Mouse (Mus musculus): ENCODE data around the gene Lrmda. TPM values are rescaled to one million over a fixed set of nuclear protein-coding genes. Genes with fewer than 3 reads are reported as not detected.

Gene Lrmda
- total and polyA plus RNA-seq, 2 experiments = 0.18 to 0.50 TPM

- WGBS = 89% methylated on average over 4 of the region's 4 CpGs
- H3K27me3 ChIP-seq (ENCODE audit: control insufficient read depth, insufficient read depth, low read length) = no peaks in the 10 kb centered on the region
- no peak overlapping the region for H3K4me3 ChIP-seq (ENCODE audit: insufficient read depth, low read depth, low read length)
- H3K36me3 ChIP-seq (ENCODE audit: control insufficient read depth, insufficient read depth, low read length) = no peaks in the 10 kb centered on the region
- H3K27ac ChIP-seq (replicated peaks; ENCODE audit: insufficient read depth, low read depth, low read length) = no peak overlapping the region
- no peaks in the 10 kb centered on the region for H3K79me2 ChIP-seq (ENCODE audit: control insufficient read depth, insufficient read depth, low read length)
- no peaks in the 10 kb centered on the region for H3K4me1 ChIP-seq (ENCODE audit: control insufficient read depth, insufficient read depth, low read length)
- no peak overlapping the region for H3K9ac ChIP-seq (ENCODE audit: low read depth, low read length)
- DNase-seq (ENCODE audit: extremely low read depth, low read depth, low spot score) = no peak
- no peak for TF ChIP-seq CTCF (IDR thresholded peaks at IDR 0.05; ENCODE audit: low read depth, low read length)
- no peak for TF ChIP-seq POLR2A (IDR thresholded peaks at IDR 0.05; ENCODE audit: extremely low read depth, insufficient read depth, low read length)
Measured at GRCm38 (mm10) chr14:22860631-22861030, 841.1 kb downstream of the Lrmda start.

- WGBS = 85% methylated on average over 7 of the region's 7 CpGs
Measured at GRCm38 (mm10) chr14:22864132-22864531, 844.6 kb downstream of the Lrmda start.

GRCm38 (mm10) chr14:22874584-22874983 lies 855.1 kb downstream of the Lrmda start:
- no peak for TF ChIP-seq POLR2A (IDR thresholded peaks at IDR 0.05; ENCODE audit: extremely low read depth, insufficient read depth, low read length)
- TF ChIP-seq CTCF (IDR thresholded peaks at IDR 0.05; ENCODE audit: low read depth, low read length) = no peak
- no peak for DNase-seq (ENCODE audit: extremely low read depth, low read depth, low spot score)
- no peaks in the 10 kb centered on the region for H3K4me1 ChIP-seq (ENCODE audit: control insufficient read depth, insufficient read depth, low read length)
- no peaks in the 10 kb centered on the region for H3K79me2 ChIP-seq (ENCODE audit: control insufficient read depth, insufficient read depth, low read length)
- no peaks in the 10 kb centered on the region for H3K36me3 ChIP-seq (ENCODE audit: control insufficient read depth, insufficient read depth, low read length)
- no peaks in the 10 kb centered on the region for H3K27me3 ChIP-seq (ENCODE audit: control insufficient read depth, insufficient read depth, low read length)
- no peak overlapping the region for H3K27ac ChIP-seq (replicated peaks; ENCODE audit: insufficient read depth, low read depth, low read length)
- WGBS = 58% methylated on average over 3 of the region's 3 CpGs
- no peak overlapping the region for H3K9ac ChIP-seq (ENCODE audit: low read depth, low read length)
- H3K4me3 ChIP-seq (ENCODE audit: insufficient read depth, low read depth, low read length) = no peak overlapping the region

More at GRCm38 (mm10) chr14:22864132-22864531, 844.6 kb downstream of the Lrmda start:
- Histone ChIP-seq H3K79me2 (ENCODE audit: control insufficient read depth, insufficient read depth, low read length) (no peaks in the 10 kb centered on the region), H3K27ac (replicated peaks; ENCODE audit: insufficient read depth, low read depth, low read length) (no peak overlapping the region), H3K27me3 (ENCODE audit: control insufficient read depth, insufficient read depth, low read length) (no peaks in the 10 kb centered on the region), H3K36me3 (ENCODE audit: control insufficient read depth, insufficient read depth, low read length) (no peaks in the 10 kb centered on the region), H3K4me1 (ENCODE audit: control insufficient read depth, insufficient read depth, low read length) (no peaks in the 10 kb centered on the region), H3K9ac (ENCODE audit: low read depth, low read length) (no peak overlapping the region), H3K4me3 (ENCODE audit: insufficient read depth, low read depth, low read length) (no peak overlapping the region)
- TF ChIP-seq CTCF (IDR thresholded peaks at IDR 0.05; ENCODE audit: low read depth, low read length) (no peak), POLR2A (IDR thresholded peaks at IDR 0.05; ENCODE audit: extremely low read depth, insufficient read depth, low read length) (no peak)
- no peak for DNase-seq (ENCODE audit: extremely low read depth, low read depth, low spot score)

DNA sequence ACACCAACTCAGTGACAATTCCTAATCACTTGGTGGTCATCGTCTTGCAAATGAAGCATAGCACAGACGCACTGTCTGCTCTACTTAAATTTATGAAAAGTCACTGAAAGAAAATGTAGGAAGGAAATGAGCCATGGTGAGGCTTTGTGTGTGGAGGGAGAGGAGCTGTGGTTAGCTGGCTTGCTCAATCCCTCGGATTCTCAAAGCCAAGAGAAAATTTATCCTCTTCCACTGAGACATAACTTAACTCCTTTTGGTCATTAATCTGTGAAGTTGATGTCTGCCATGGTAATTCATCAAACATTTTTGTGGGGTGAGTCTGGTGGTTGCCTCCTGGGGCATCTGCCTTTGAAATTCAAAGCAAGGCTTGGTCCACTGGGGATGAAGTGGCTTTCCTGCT lies 867.7 kb downstream of the Lrmda start:
- Histone ChIP-seq H3K4me1 (ENCODE audit: control insufficient read depth, insufficient read depth, low read length) (no peaks in the 10 kb centered on the region), H3K27ac (replicated peaks; ENCODE audit: insufficient read depth, low read depth, low read length) (no peak overlapping the region), H3K79me2 (ENCODE audit: control insufficient read depth, insufficient read depth, low read length) (no peaks in the 10 kb centered on the region), H3K27me3 (ENCODE audit: control insufficient read depth, insufficient read depth, low read length) (no peaks in the 10 kb centered on the region), H3K36me3 (ENCODE audit: control insufficient read depth, insufficient read depth, low read length) (no peaks in the 10 kb centered on the region), H3K4me3 (ENCODE audit: insufficient read depth, low read depth, low read length) (no peak overlapping the region), H3K9ac (ENCODE audit: low read depth, low read length) (no peak overlapping the region)
- DNase-seq (ENCODE audit: extremely low read depth, low read depth, low spot score) = no peak
- WGBS = 79% methylated on average over 3 of the region's 3 CpGs
- no peak for TF ChIP-seq CTCF (IDR thresholded peaks at IDR 0.05; ENCODE audit: low read depth, low read length)
- no peak for TF ChIP-seq POLR2A (IDR thresholded peaks at IDR 0.05; ENCODE audit: extremely low read depth, insufficient read depth, low read length)

DNA sequence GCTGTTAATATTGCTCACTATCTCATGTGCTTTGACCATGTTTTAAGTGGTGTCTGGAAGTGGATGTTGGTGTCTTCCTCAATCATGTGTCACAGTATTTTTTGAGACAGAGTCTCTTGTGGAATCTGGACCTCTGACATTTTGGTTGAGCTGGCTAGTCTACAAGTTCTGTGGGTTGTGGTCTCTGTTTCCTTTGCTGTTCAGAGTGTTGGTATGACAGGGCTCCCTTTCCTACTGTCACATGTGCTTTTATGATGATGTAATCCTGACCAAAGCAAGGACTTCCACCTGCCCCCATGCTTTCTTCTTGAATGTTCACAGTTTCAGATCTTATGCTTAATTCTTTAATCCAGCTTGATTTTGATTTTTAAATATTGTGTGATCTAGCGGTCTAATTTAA lies 879.8 kb downstream of the Lrmda start:
- Histone ChIP-seq H3K27me3 (ENCODE audit: control insufficient read depth, insufficient read depth, low read length) (no peaks in the 10 kb centered on the region), H3K79me2 (ENCODE audit: control insufficient read depth, insufficient read depth, low read length) (no peaks in the 10 kb centered on the region), H3K4me3 (ENCODE audit: insufficient read depth, low read depth, low read length) (no peak overlapping the region), H3K36me3 (ENCODE audit: control insufficient read depth, insufficient read depth, low read length) (no peaks in the 10 kb centered on the region), H3K9ac (ENCODE audit: low read depth, low read length) (no peak overlapping the region), H3K27ac (replicated peaks; ENCODE audit: insufficient read depth, low read depth, low read length) (no peak overlapping the region), H3K4me1 (ENCODE audit: control insufficient read depth, insufficient read depth, low read length) (no peaks in the 10 kb centered on the region)
- DNase-seq (ENCODE audit: extremely low read depth, low read depth, low spot score) = no peak
- no peak for TF ChIP-seq POLR2A (IDR thresholded peaks at IDR 0.05; ENCODE audit: extremely low read depth, insufficient read depth, low read length)
- TF ChIP-seq CTCF (IDR thresholded peaks at IDR 0.05; ENCODE audit: low read depth, low read length) = no peak
- WGBS = 90% methylated on average over 1 of the region's 1 CpGs

GRCm38 (mm10) chr14:22902116-22902515 lies 882.6 kb downstream of the Lrmda start:
- no peaks in the 10 kb centered on the region for H3K36me3 ChIP-seq (ENCODE audit: control insufficient read depth, insufficient read depth, low read length)
- H3K4me1 ChIP-seq (ENCODE audit: control insufficient read depth, insufficient read depth, low read length) = no peaks in the 10 kb centered on the region
- 93% methylated on average over 1 of the region's 1 CpGs for WGBS
- no peak overlapping the region for H3K27ac ChIP-seq (replicated peaks; ENCODE audit: insufficient read depth, low read depth, low read length)
- no peak overlapping the region for H3K9ac ChIP-seq (ENCODE audit: low read depth, low read length)
- no peaks in the 10 kb centered on the region for H3K79me2 ChIP-seq (ENCODE audit: control insufficient read depth, insufficient read depth, low read length)
- DNase-seq (ENCODE audit: extremely low read depth, low read depth, low spot score) = no peak
- no peaks in the 10 kb centered on the region for H3K27me3 ChIP-seq (ENCODE audit: control insufficient read depth, insufficient read depth, low read length)
- TF ChIP-seq POLR2A (IDR thresholded peaks at IDR 0.05; ENCODE audit: extremely low read depth, insufficient read depth, low read length) (no peak), CTCF (IDR thresholded peaks at IDR 0.05; ENCODE audit: low read depth, low read length) (no peak)
- no peak overlapping the region for H3K4me3 ChIP-seq (ENCODE audit: insufficient read depth, low read depth, low read length)

Data from liver, adult 2 months (tissue).